Mouse (Mus musculus) stomach, embryonic 15.5 days (tissue): ENCODE measurements around the gene Gm13287. TPM values are rescaled to one million over a fixed set of nuclear protein-coding genes. Genes with fewer than 3 reads are reported as not detected.
"Not testable (repeated sequence)": the region's sequence is repeated elsewhere in the genome, so short reads cannot be mapped to it uniquely, and the experiment has no call there.

ENCODE experiments used
- ATAC-seq: fragments of 200-750 bp; cut with Nextera tagmentation; 2 replicates; pipeline ENCODE4 v1.8.0; 2017; ENCODE audit warnings: low read depth, moderate number of reproducible peaks, moderate TSS enrichment; ENCODE audit not compliant: insufficient read depth, low FRiP score
- H3K27ac ChIP-seq: fragments of 300-500 bp; sonication (generic); 2 replicates; pipeline ENCODE4 v1.5.1; 2015; ENCODE audit warnings: mild to moderate bottlenecking, inconsistent platforms
- H3K27me3 ChIP-seq: fragments of 300-500 bp; sonication (generic); replicated peaks from 2 replicates; pipeline ENCODE4 v1.6.1; 2015; ENCODE audit warnings: inconsistent platforms
- H3K36me3 ChIP-seq: fragments of 300-500 bp; sonication (generic); 2 replicates; pipeline ENCODE4 v1.6.1; 2015; ENCODE audit warnings: inconsistent platforms
- H3K4me1 ChIP-seq: fragments of 300-500 bp; sonication (generic); 2 replicates; pipeline ENCODE4 v1.6.1; 2015; ENCODE audit warnings: inconsistent platforms
- H3K4me2 ChIP-seq: fragments of 300-500 bp; sonication (generic); 2 replicates; pipeline ENCODE4 v1.6.1; 2015; ENCODE audit warnings: mild to moderate bottlenecking, inconsistent platforms
- H3K4me3 ChIP-seq: fragments of 300-500 bp; sonication (generic); replicated peaks from 2 replicates; pipeline ENCODE4 v1.5.1; 2015; ENCODE audit warnings: inconsistent platforms
- H3K9ac ChIP-seq: fragments of 300-500 bp; sonication (generic); 2 replicates; pipeline ENCODE4 v1.6.1; 2015; ENCODE audit warnings: inconsistent platforms
- H3K9me3 ChIP-seq: fragments of 300-500 bp; sonication (generic); 2 replicates; pipeline ENCODE4 v1.6.1; 2016; ENCODE audit warnings: inconsistent platforms
- WGBS: fragments of 180-500 bp; shearing (Covaris S2); methylation state at CpG from one replicate; pipeline ENCODE4 v1.1.7; 2015; 5-methylcytosine and 5-hydroxymethylcytosine counted together
- polyA plus RNA-seq: library from polyadenylated mRNA; unstranded; fragments of >200 nt; fragmentation: Nextera tagmentation; extraction: Ambion mirVana; gene quantifications from 2 replicates; pipeline ENCODE4 v1.2.1, GENCODE M21; 2015

The Gm13287 gene
- 0.41 TPM in 1 of 2 replicates, not detected in the other for polyA plus RNA-seq

DNA sequence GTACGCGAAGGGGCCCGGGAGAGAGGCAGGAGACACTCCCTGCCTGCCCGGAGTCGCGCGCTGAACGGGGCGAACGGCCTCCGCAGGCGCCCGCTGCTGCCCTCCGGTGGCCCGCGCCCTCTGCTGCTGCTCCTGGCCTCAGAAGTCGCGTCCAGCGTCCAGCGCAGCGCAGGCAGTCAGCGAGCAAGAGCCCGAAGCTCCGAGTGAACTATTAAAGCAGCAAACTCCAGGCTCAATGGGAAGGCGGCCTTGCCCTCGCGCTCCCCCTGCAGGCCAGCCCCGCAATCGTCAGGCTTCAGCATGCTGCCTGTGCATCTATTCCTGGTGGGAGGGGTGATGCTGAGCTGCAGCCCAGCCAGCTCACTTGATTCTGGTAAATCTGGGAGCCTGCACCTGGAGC is at the start of gene Gm13287:
Gm13287 (plus strand) TSS at position 301 of the 400 bp plus-strand sequence.
- not testable (repeated sequence) for H3K4me1 ChIP-seq, H3K27me3 ChIP-seq, H3K9me3 ChIP-seq, ATAC-seq, H3K9ac ChIP-seq, H3K27ac ChIP-seq, H3K36me3 ChIP-seq, H3K4me3 ChIP-seq
- WGBS: no CpG with 5 or more reads among the region's 29 CpGs
- peak within 1 kb of the TSS; percentile 33; the same call in 1 of the 2 replicates for H3K4me2 ChIP-seq

DNA sequence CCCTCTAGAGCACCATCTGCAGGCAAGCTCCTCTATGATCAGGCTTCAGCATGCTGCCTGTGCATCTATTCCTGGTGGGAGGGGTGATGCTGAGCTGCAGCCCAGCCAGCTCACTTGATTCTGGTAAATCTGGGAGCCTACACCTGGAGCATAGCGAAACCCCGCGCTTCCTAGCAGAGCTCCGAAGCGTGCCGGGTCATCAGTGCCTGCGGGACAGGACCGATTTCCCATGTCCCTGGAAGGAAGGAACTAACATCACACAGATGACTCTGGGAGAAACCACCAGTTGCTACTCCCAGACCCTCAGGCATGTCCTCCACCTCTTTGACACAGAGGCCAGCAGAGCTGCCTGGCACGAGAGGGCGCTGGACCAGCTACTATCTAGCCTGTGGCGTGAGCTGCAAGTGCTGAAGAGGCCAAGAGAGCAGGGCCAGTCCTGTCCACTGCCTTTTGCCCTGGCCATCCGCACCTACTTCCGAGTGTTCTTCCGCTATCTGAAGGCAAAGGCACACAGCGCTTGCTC is 48.2 kb upstream of the Gm13287 start, which contains the start of gene Gm13271:
Gm13271 (plus strand) TSS at position 51 of the 523 bp plus-strand sequence.
- H3K4me3 ChIP-seq, H3K4me1 ChIP-seq, H3K4me2 ChIP-seq, H3K27me3 ChIP-seq, H3K36me3 ChIP-seq, ATAC-seq, H3K9me3 ChIP-seq, H3K27ac ChIP-seq, H3K9ac ChIP-seq: not testable (repeated sequence)
- 75% methylated on average over 15 of the region's 15 CpGs for WGBS

DNA sequence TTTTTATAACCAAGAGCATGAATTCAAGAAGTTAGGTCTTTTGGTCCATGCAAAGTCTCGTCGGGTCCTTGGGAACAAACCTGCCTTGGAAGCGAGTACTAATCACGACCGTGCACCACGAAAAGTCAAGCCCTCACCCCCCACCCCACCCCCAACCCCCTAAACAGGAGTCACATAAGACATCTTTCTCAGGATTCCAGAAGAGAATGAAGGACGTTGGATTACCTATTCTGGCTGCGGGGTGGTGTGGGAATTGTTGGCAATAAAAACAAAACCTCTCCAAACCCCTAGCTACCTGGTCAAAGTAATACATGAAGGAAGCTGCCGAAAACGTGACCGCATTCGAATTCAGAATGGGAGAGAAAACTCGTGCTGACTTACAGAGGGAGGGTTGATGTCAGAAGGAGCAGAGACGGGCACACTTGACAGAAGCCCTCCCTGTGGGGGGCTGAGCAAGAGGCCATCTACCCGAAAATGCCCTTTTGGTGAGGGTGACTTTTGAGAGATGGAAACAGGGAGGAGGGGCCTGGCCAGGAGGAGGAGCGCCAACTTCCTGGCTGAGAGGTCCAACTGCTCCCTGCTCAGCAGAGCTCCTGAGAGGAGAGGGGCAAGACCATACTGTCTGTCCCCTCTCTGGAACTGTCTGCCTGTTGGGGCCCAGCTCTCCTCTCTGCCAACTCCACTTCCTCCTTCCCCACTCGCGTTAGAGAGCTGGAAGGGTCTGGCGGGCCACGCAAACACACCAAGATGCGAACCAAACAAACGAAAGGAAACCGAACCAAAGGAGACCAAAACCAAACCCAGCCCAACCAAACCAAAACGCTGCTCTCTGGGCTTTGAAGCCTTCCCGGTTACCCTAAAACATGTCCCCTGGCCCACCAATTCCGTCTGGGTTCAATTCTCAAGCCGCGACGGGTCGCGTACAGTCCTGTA is 46.2 kb upstream of the Gm13287 start:
- H3K27ac ChIP-seq: peak overlapping the region; percentile 98
- H3K36me3 ChIP-seq, ATAC-seq, H3K9me3 ChIP-seq, H3K27me3 ChIP-seq, H3K4me1 ChIP-seq: not testable (repeated sequence)
- WGBS: 9% methylated on average over 29 of the region's 31 CpGs
- peak overlapping the region; percentile 16; the same call in 1 of the 2 replicates for H3K9ac ChIP-seq
- H3K4me3 ChIP-seq: peak overlapping the region; percentile 57
- H3K4me2 ChIP-seq: peak overlapping the region; percentile 76

GRCm38 (mm10) chr4:88757628-88758031 is 45.4 kb upstream of the Gm13287 start:
- Histone ChIP-seq H3K9ac (peak overlapping the region; percentile 16; the same call in 1 of the 2 replicates), H3K4me3 (peak overlapping the region; percentile 57), H3K4me2 (peak overlapping the region; percentile 76), H3K27ac (peak overlapping the region; percentile 98)
- not testable (repeated sequence) for H3K9me3 ChIP-seq, H3K4me1 ChIP-seq, H3K27me3 ChIP-seq, H3K36me3 ChIP-seq
- under 1% methylated on average over 21 of the region's 21 CpGs for WGBS
- peak; percentile 100 for ATAC-seq

DNA sequence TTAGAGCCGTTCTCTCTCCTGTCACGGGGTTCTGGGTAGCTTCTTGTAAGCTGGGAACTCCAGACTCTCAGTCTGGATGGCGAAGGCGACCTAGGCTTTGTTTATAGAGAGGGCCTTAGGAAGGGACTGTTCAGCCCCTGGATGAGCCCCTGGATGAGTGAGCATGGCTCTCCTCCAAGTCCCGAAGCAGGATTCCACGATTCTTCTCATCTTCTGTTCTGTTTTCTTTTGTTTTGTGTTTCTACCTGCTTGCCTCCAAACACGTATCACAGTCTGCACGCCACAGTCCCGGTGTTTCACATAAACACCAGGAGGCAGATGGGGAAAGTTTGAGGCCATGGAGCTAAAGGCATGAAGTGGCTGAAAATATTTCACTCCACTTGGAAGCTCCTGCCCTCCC is 44.3 kb upstream of the Gm13287 start:
- H3K4me2 ChIP-seq, H3K27ac ChIP-seq, H3K4me3 ChIP-seq, H3K36me3 ChIP-seq, ATAC-seq, H3K4me1 ChIP-seq, H3K9ac ChIP-seq, H3K27me3 ChIP-seq, H3K9me3 ChIP-seq: not testable (repeated sequence)
- 81% methylated on average over 9 of the region's 9 CpGs for WGBS

DNA sequence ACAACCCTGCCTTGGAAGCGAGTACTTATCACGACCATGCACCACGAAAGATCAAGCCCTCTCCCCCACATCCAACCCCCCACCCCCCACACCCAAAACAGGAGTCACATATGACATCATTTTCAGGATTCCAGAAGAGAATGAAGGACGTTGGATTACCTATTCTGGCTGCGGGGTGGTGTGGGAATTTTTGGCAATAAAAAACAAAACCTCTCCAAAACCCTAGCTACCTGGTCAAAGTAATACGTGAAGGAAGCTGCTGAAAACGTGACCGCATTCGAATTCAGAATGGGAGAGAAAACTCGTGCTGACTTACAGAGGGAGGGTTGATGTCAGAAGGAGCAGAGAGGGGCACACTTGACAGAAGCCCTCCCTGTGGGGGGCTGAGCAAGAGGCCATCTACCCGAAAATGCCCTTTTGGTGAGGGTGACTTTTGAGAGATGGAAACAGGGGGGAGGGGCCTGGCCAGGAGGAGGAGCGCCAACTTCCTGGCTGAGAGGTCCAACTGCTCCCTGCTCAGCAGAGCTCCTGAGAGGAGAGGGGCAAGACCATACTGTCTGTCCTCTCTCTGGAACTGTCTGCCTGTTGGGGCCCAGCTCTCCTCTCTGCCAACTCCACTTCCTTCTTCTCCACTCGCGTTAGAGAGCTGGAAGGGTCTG is 43.3 kb upstream of the Gm13287 start, which contains the start of gene Gm13283:
Gm13283 (plus strand) TSS at position 510 of the 659 bp plus-strand sequence.
- not testable (repeated sequence) for H3K36me3 ChIP-seq, H3K4me1 ChIP-seq, H3K9me3 ChIP-seq, ATAC-seq, H3K9ac ChIP-seq, H3K27me3 ChIP-seq
- peak within 1 kb of the TSS; percentile 49 for H3K4me2 ChIP-seq
- WGBS: 16% methylated on average over 11 of the region's 14 CpGs
- peak within 1 kb of the TSS; percentile 36 for H3K4me3 ChIP-seq
- H3K27ac ChIP-seq: peak within 1 kb of the TSS; percentile 71

- peak overlapping the region; percentile 71 for H3K27ac ChIP-seq
- 0% methylated on average over 26 of the region's 28 CpGs for WGBS
- not testable (repeated sequence) for H3K9ac ChIP-seq
Measured at GRCm38 (mm10) chr4:88760431-88760830, 42.6 kb upstream of the Gm13287 start.

GRCm38 (mm10) chr4:88761776-88762175 is 41.3 kb upstream of the Gm13287 start:
- H3K27me3 ChIP-seq, H3K4me2 ChIP-seq, H3K4me1 ChIP-seq, ATAC-seq, H3K4me3 ChIP-seq, H3K9ac ChIP-seq, H3K36me3 ChIP-seq, H3K27ac ChIP-seq, H3K9me3 ChIP-seq: not testable (repeated sequence)
- 61% methylated on average over 6 of the region's 8 CpGs for WGBS

More at GRCm38 (mm10) chr4:88760431-88760830, 42.6 kb upstream of the Gm13287 start:
- H3K4me1 ChIP-seq, H3K9me3 ChIP-seq, ATAC-seq, H3K36me3 ChIP-seq, H3K27me3 ChIP-seq: not testable (repeated sequence)
- Histone ChIP-seq H3K4me3 (peak overlapping the region; percentile 36), H3K4me2 (peak overlapping the region; percentile 49)

- not testable (repeated sequence) for H3K27ac ChIP-seq, H3K9me3 ChIP-seq, H3K27me3 ChIP-seq, H3K4me2 ChIP-seq, ATAC-seq, H3K4me3 ChIP-seq, H3K9ac ChIP-seq, H3K36me3 ChIP-seq, H3K4me1 ChIP-seq
- WGBS: 47% methylated on average over 9 of the region's 9 CpGs
Measured at GRCm38 (mm10) chr4:88762341-88762740, 40.7 kb upstream of the Gm13287 start.

DNA sequence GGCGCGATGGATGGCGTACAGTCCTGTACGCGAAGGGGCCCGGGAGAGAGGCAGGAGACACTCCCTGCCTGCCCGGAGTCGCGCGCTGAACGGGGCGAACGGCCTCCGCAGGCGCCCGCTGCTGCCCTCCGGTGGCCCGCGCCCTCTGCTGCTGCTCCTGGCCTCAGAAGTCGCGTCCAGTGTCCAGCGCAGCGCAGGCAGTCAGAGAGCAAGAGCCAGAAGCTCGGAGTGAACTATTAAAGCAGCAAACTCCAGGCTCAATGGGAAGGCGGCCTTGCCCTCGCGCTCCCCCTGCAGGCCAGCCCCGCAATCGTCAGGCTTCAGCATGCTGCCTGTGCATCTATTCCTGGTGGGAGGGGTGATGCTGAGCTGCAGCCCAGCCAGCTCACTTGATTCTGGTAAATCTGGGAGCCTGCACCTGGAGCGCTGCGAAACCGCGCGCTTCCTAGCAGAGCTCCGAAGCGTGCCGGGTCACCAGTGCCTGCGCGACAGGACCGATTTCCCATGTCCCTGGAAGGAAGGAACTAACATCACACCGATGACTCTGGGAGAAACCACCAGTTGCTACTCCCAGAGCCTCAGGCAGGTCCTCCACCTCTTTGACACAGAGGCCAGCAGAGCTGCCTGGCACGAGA is 39.6 kb upstream of the Gm13287 start:
- not testable (repeated sequence) for ATAC-seq, H3K27me3 ChIP-seq, H3K4me1 ChIP-seq, H3K36me3 ChIP-seq, H3K9ac ChIP-seq, H3K9me3 ChIP-seq
- Histone ChIP-seq H3K4me3 (peak overlapping the region; percentile 38), H3K27ac (peak overlapping the region; percentile 69; the same call in 1 of the 2 replicates), H3K4me2 (peak overlapping the region; percentile 51)
- 4% methylated on average over 25 of the region's 42 CpGs for WGBS

- H3K9me3 ChIP-seq, H3K9ac ChIP-seq, H3K27me3 ChIP-seq, H3K36me3 ChIP-seq, H3K4me3 ChIP-seq, H3K27ac ChIP-seq, H3K4me2 ChIP-seq, ATAC-seq, H3K4me1 ChIP-seq: not testable (repeated sequence)
- no CpG with 5 or more reads among the region's 32 CpGs for WGBS
Measured at GRCm38 (mm10) chr4:88773534-88773933, 29.5 kb upstream of the Gm13287 start, which contains the start of gene Gm13290. Gene Gm13290, plus strand, starts transcription at chr4:88773834.
